Mouse (Mus musculus) C2C12 (cell line): ENCODE measurements around the gene Castor2. TPM values are rescaled to one million over a fixed set of nuclear protein-coding genes. Genes with fewer than 3 reads are reported as not detected.

Experiments used
- H3K27me3 ChIP-seq: one replicate; pipeline ENCODE4 v1.6.1; 2011; ENCODE audit not compliant: control insufficient read depth, insufficient read depth, insufficient read length
- H3K36me3 ChIP-seq: one replicate; pipeline ENCODE4 v1.6.1; 2011; ENCODE audit not compliant: control insufficient read depth, insufficient read depth
- H3K4me3 ChIP-seq: one replicate; pipeline ENCODE4 v1.5.1; 2011; ENCODE audit warnings: mild to moderate bottlenecking, control low read depth; ENCODE audit not compliant: poor library complexity, insufficient read depth, severe bottlenecking
- H3K79me2 ChIP-seq: one replicate; pipeline ENCODE4 v1.6.1; 2011; ENCODE audit not compliant: control insufficient read depth, insufficient read depth
- H3K79me3 ChIP-seq: one replicate; pipeline ENCODE4 v1.6.1; 2011; ENCODE audit warnings: low read depth, control low read depth
- H3ac ChIP-seq: one replicate; pipeline ENCODE3; 2011; ENCODE audit warnings: low read depth; ENCODE audit not compliant: control insufficient read depth, insufficient read length
- CEBPB ChIP-seq: IDR thresholded peaks from one replicate; pipeline ENCODE4 v1.6.1; 2011; ENCODE audit warnings: low read depth, mild to moderate bottlenecking, control low read depth, moderate library complexity
- CTCF ChIP-seq: IDR thresholded peaks from one replicate; pipeline ENCODE4 v1.5.1; 2011; ENCODE audit not compliant: control insufficient read depth, insufficient read depth, insufficient read length
- FOSL1 ChIP-seq: IDR thresholded peaks from one replicate; pipeline ENCODE4 v1.8.0; 2011; ENCODE audit warnings: mild to moderate bottlenecking, low read length; ENCODE audit not compliant: poor library complexity, insufficient read depth, severe bottlenecking
- MAX ChIP-seq: IDR thresholded peaks from one replicate; pipeline ENCODE4 v1.6.1; 2011; ENCODE audit warnings: mild to moderate bottlenecking, control low read depth
- MYOD1 ChIP-seq: IDR thresholded peaks from one replicate; pipeline ENCODE4 v1.6.1; 2011; ENCODE audit warnings: low read depth; ENCODE audit not compliant: control insufficient read depth, insufficient read length
- MYOG ChIP-seq: IDR thresholded peaks from one replicate; pipeline ENCODE4 v1.6.1; 2011; ENCODE audit not compliant: control insufficient read depth, insufficient read length; ENCODE audit errors: extremely low read depth
- USF1 ChIP-seq: IDR thresholded peaks from one replicate; pipeline ENCODE4 v1.6.1; 2011; ENCODE audit warnings: low read depth, mild to moderate bottlenecking, control low read depth, moderate library complexity
- polyA plus RNA-seq: library from polyadenylated mRNA; unstranded; fragments of >200 nt; fragmentation: generic; extraction: Trizol; gene quantifications from one replicate; pipeline ENCODE4 v1.2.1, GENCODE M21; 2012; ENCODE audit warnings: missing spikeins

Castor2 gene
- polyA plus RNA-seq, 1 experiment, result 3.0 TPM

DNA sequence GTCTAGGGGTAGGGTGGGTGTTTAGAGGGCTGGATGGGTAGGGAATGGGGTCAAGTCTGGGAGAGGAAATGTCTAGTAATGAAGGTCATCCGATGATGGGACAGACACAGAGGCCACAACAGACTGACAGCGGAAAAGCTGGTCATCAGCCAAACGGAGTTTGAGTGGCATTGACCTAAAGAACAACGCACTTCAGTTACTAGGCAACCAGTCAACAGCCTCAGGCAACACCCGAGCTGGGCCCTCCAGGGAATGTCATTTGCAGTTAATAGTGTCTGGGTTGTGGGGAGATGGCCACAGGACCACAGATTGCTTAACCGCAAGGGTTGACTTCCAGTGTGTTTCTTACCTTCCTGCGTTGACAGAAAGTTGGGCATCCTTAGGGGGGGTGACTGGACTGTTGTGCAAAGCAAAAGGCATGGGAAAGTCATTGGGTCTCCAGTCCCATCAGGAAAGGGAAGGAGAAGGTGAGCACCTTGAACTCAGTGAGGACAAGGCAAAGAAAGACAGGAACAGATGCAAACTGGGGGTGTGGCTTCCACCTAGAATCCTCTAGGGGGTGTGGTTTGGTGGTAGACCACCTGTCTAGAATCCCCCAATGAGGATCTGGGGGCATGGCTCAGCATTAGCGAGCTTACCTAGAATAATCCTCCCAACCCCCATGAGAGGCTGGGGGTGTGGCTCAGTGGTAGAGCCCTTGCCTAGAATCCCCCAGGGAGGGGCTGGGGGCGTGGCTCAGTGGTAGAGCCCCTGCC, 21.8 kb downstream of the Castor2 start:
- H3K79me3 ChIP-seq, result no peaks in the 10 kb centered on the region
- H3K4me3 ChIP-seq, result no peak overlapping the region
- H3K27me3 ChIP-seq, result no peaks in the 10 kb centered on the region
- H3ac ChIP-seq, result no peak overlapping the region
- no peaks in the 10 kb centered on the region for H3K36me3 ChIP-seq
- H3K79me2 ChIP-seq, result no peaks in the 10 kb centered on the region
- TF ChIP-seq CEBPB, result no peak
- no peak for TF ChIP-seq MYOD1
- no peak for TF ChIP-seq MYOG
- TF ChIP-seq USF1, result no peak
- TF ChIP-seq MAX, result no peak
- no peak for TF ChIP-seq FOSL1
- no peak for TF ChIP-seq CTCF

DNA sequence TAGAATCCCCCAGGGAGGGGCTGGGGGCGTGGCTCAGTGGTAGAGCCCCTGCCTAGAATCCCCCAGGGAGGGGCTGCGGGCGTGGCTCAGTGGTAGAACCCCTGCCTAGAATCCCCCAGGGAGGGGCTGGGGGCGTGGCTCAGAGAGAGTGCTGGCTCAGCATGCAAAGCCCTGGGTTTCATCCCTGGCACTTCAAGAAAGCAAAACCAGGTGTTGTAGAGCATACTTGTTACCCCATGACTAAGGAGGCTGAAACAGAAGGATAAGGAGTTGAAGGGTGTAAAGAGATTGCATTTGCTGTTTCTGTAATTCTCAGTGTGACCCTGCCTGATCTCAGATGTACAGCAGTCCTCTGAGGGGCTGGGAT, 22.4 kb downstream of the Castor2 start:
- Histone ChIP-seq H3K79me2 (no peaks in the 10 kb centered on the region), H3ac (no peak overlapping the region), H3K4me3 (no peak overlapping the region), H3K79me3 (no peaks in the 10 kb centered on the region), H3K36me3 (no peaks in the 10 kb centered on the region), H3K27me3 (no peaks in the 10 kb centered on the region)
- TF ChIP-seq MAX (no peak), MYOG (no peak), CEBPB (no peak), MYOD1 (no peak), FOSL1 (no peak), USF1 (no peak), CTCF (no peak)

DNA sequence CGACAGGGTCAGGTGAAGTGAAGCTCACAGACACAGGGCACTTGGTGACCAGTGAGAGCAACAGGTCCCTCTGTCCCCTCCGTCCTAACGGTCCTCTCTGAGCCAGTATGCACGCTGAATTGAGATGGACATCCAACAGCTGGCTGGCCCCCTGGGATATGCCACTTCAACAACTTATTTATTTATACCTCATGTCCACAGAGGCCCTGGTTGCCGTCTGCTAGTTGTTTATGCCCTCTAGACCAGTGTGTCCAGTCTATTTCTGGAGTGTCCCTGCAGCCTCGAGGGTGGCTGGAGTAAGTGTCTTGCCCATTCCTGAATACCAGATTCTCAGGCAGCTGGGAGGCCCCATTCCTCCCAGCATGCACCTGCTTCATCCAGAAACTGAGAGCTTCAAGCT, 24.3 kb downstream of the Castor2 start:
- TF ChIP-seq MYOG (no peak), CEBPB (no peak), CTCF (no peak), MAX (no peak)
- H3K27me3 ChIP-seq, result no peaks in the 10 kb centered on the region
- H3K4me3 ChIP-seq, result no peak overlapping the region
- no peaks in the 10 kb centered on the region for H3K79me3 ChIP-seq
- no peaks in the 10 kb centered on the region for H3K79me2 ChIP-seq
- H3ac ChIP-seq, result no peak overlapping the region
- H3K36me3 ChIP-seq, result no peaks in the 10 kb centered on the region

DNA sequence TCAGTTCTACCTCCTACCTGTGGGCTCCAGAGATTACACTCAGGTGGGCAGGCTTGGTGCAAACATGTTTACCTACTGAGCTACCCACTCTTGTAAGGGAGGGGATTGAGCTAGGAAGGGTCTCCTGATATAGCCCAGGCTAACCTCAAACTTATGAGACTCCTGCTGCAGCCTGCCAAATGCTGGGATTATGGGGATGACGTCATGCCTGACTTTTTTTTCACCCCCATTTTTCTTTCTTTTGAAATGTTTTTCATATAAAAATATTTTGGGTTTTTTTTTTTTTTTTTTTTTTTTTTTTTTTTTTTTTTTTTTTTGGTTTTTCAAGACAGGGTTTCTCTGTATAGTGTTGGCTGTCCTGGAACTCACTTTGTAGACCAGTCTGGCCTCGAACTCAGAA, 26.7 kb downstream of the Castor2 start:
- Histone ChIP-seq H3K4me3 (no peak overlapping the region), H3K79me3 (no peaks in the 10 kb centered on the region), H3K79me2 (no peaks in the 10 kb centered on the region), H3K27me3 (no peaks in the 10 kb centered on the region), H3K36me3 (no peaks in the 10 kb centered on the region), H3ac (no peak overlapping the region)
- TF ChIP-seq CTCF, result no peak
- no peak for TF ChIP-seq MAX

DNA sequence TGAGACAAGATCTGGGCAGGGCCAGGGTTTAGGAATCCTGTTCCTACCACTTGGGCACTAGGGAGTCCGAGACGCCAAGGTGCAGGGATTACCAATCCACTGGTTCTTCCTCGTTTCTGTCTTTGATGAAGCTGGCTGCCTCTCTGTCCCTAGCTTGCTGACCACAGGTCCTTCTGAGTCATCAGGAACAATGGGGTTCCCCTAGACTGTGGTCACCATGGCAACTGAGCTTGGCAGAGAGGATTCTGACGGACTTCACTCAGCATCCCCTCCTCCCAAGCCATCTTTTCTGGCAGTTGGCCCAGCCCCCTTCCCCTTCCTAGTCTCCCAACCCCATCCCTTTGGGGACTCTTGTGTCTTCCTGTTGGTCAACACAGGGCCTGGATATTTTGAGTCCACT, 32.1 kb downstream of the Castor2 start:
- H3K79me2 ChIP-seq, result no peaks in the 10 kb centered on the region
- H3K27me3 ChIP-seq, result no peaks in the 10 kb centered on the region
- no peak overlapping the region for H3K4me3 ChIP-seq
- H3K36me3 ChIP-seq, result no peaks in the 10 kb centered on the region
- H3K79me3 ChIP-seq, result no peaks in the 10 kb centered on the region
- TF ChIP-seq USF1 (no peak), FOSL1 (no peak), MAX (no peak), CTCF (no peak), MYOG (no peak), MYOD1 (no peak), CEBPB (no peak)
- H3ac ChIP-seq, result no peak overlapping the region

DNA sequence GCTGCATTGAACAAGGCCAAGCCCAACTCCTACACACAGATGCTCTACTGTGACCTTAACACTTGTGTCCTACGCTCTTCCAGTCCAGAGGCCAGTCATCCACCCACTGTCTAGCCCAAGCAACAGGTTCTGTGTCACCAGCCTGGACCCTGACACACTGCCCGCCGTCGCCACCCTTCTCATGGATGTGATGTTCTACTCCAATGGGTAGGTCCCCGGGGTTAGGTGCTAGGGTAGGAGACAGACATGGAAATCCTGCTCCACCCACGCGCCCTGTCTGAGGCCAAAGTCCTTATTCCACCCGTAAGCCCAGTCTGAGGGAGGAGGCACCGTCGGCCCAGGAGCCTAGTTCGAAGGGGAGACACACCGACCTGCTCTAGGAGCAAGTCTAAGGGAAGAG, 36.5 kb downstream of the Castor2 start:
- TF ChIP-seq CTCF (no peak), FOSL1 (no peak), MYOG (no peak), MYOD1 (no peak), USF1 (no peak), CEBPB (no peak), MAX (no peak)
- H3K4me3 ChIP-seq, result no peak overlapping the region
- no peaks in the 10 kb centered on the region for H3K79me2 ChIP-seq
- no peaks in the 10 kb centered on the region for H3K79me3 ChIP-seq
- no peaks in the 10 kb centered on the region for H3K27me3 ChIP-seq
- no peak overlapping the region for H3ac ChIP-seq
- no peaks in the 10 kb centered on the region for H3K36me3 ChIP-seq
